Mouse (Mus musculus) right cerebral cortex, adult 18-20 months (tissue): ENCODE measurements around the gene Hoxc6.

Experiments used
- DNase-seq: peaks from one replicate; pipeline ENCODE4 v3.0.0; 2022; ENCODE audit warnings: mixed read lengths

Hoxc6 gene

GRCm38 (mm10) chr15:102969296-102969695 is 28.8 kb upstream of the Hoxc6 start:
- no peak for DNase-seq

GRCm38 (mm10) chr15:102970740-102971139 is 27.3 kb upstream of the Hoxc6 start:
- peak; percentile 23 for DNase-seq

- DNase-seq, result no peak
Observed at GRCm38 (mm10) chr15:102972254-102972653, 25.8 kb upstream of the Hoxc6 start.

GRCm38 (mm10) chr15:102972753-102973152 is 25.3 kb upstream of the Hoxc6 start:
- no peak for DNase-seq

- DNase-seq, result no peak
Observed at GRCm38 (mm10) chr15:102975034-102975433, 23.0 kb upstream of the Hoxc6 start.

GRCm38 (mm10) chr15:102975688-102976111 is 22.4 kb upstream of the Hoxc6 start:
- no peak for DNase-seq

GRCm38 (mm10) chr15:102976171-102976570 is 21.9 kb upstream of the Hoxc6 start, which contains the start of gene Hoxc9:
Hoxc9 (plus strand) TSS chr15:102976439.
- DNase-seq, result no peak

GRCm38 (mm10) chr15:102976631-102977422 is 21.2 kb upstream of the Hoxc6 start:
- DNase-seq, result no peak

GRCm38 (mm10) chr15:102977423-102977974 is 20.6 kb upstream of the Hoxc6 start:
- DNase-seq, result no peak

- DNase-seq, result no peak
Observed at GRCm38 (mm10) chr15:102978615-102979515, 19.2 kb upstream of the Hoxc6 start.

GRCm38 (mm10) chr15:102979936-102980335 is 18.1 kb upstream of the Hoxc6 start:
- no peak for DNase-seq

- DNase-seq, result no peak
Observed at GRCm38 (mm10) chr15:102980352-102980751, 17.7 kb upstream of the Hoxc6 start.

- no peak for DNase-seq
Observed at GRCm38 (mm10) chr15:102980912-102981311, 17.1 kb upstream of the Hoxc6 start.

- DNase-seq, result no peak
Observed at GRCm38 (mm10) chr15:102981379-102982288, 16.4 kb upstream of the Hoxc6 start.

GRCm38 (mm10) chr15:102983716-102984115 is 14.3 kb upstream of the Hoxc6 start:
- DNase-seq, result no peak

- no peak for DNase-seq
Observed at GRCm38 (mm10) chr15:102984521-102984920, 13.5 kb upstream of the Hoxc6 start.

- DNase-seq, result no peak
Observed at GRCm38 (mm10) chr15:102984925-102985324, 13.1 kb upstream of the Hoxc6 start.

- peak; percentile 78 for DNase-seq
Observed at GRCm38 (mm10) chr15:102987124-102987833, 10.8 kb upstream of the Hoxc6 start.

- no peak for DNase-seq
Observed at GRCm38 (mm10) chr15:102988078-102988477, 10.0 kb upstream of the Hoxc6 start.

GRCm38 (mm10) chr15:102990461-102991397 is 7.3 kb upstream of the Hoxc6 start, which contains the start of gene Hoxc8:
Hoxc8 (plus strand) TSS chr15:102990607.
- DNase-seq, result no peak
